Mouse (Mus musculus) heart, adult 2 months (tissue): Measurements from ENCODE around the gene Arsk.

Experiments
- CTCF ChIP-seq: fragments of 200-600 bp; IDR thresholded peaks from 2 replicates; pipeline ENCODE4 v1.8.1; 2022; ENCODE audit warnings: antibody characterized with exemption, mild to moderate bottlenecking, moderate library complexity
- POLR2A ChIP-seq: fragments of 200-500 bp; IDR thresholded peaks from 2 replicates; pipeline ENCODE4 v1.6.1; 2011; ENCODE audit warnings: mild to moderate bottlenecking, low read depth, low read length, control low read depth; ENCODE audit not compliant: insufficient read depth

DNA sequence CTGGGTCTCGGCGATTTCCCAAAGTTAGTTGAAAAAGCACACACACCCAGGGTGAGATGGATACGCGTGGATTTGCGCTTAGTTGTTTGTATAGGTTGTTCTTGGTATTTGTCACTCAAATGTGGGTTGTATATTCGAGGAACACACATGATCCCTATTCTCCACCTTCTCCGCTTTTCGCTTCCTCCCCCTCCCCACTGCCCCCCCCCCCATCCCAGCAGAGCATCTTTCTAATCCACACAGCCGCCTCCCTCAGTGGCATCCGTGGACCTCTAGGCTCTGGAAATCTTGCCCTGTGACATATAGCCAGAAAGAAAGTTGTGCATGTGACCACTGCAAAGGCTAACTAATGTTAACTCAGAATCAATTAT lies 41.6 kb downstream of the Arsk start, which contains the start of gene Gpr150:
- no peak for TF ChIP-seq CTCF
- TF ChIP-seq POLR2A: no peak
